Mouse (Mus musculus) G1E (cell line): ENCODE results near the gene Slc30a10. TPM values are rescaled to one million over a fixed set of nuclear protein-coding genes. Genes with fewer than 3 reads are reported as not detected.

ENCODE experiments used
- ATAC-seq: 2 replicates; pipeline ENCODE4 v1.8.0; 2016; ENCODE audit warnings: mild to moderate bottlenecking; ENCODE audit not compliant: insufficient number of reproducible peaks, poor library complexity, low FRiP score, severe bottlenecking; ENCODE audit errors: extremely low read depth
- DNase-seq: peaks from one replicate; pipeline ENCODE4 v3.0.0; 2012; ENCODE audit warnings: low spot score
- H3K27me3 ChIP-seq: 2 replicates; pipeline ENCODE4 v1.6.1; 2012; ENCODE audit warnings: mild to moderate bottlenecking, low read length, inconsistent platforms; ENCODE audit not compliant: insufficient read depth
- H3K36me3 ChIP-seq: replicated peaks from 2 replicates; pipeline ENCODE3; 2012; ENCODE audit warnings: mild to moderate bottlenecking, inconsistent platforms
- H3K4me1 ChIP-seq: 2 replicates; pipeline ENCODE4 v1.6.1; 2012; ENCODE audit warnings: low read depth, low read length, inconsistent platforms, mixed read lengths; ENCODE audit not compliant: insufficient read depth
- H3K4me3 ChIP-seq: 2 replicates; pipeline ENCODE4 v1.5.1; 2012; ENCODE audit warnings: low read depth, mild to moderate bottlenecking, inconsistent platforms, low read length, moderate library complexity, mixed read lengths
- H3K9me3 ChIP-seq: replicated peaks from 2 replicates; pipeline ENCODE4 v1.6.1; 2012; ENCODE audit warnings: inconsistent platforms
- CTCF ChIP-seq: IDR thresholded peaks from 2 replicates; pipeline ENCODE4 v1.5.1; 2012; ENCODE audit warnings: low read depth, low read length, inconsistent platforms, mixed read lengths
- GATA1 ChIP-seq: IDR thresholded peaks from 2 replicates; pipeline ENCODE4 v1.6.1; 2012; ENCODE audit warnings: borderline replicate concordance, low read length, inconsistent platforms, mixed read lengths
- GATA2 ChIP-seq: IDR thresholded peaks from 2 replicates; pipeline ENCODE4 v1.6.1; 2012; ENCODE audit warnings: low read depth, low read length, inconsistent platforms, borderline replicate concordance
- POLR2AphosphoS5 ChIP-seq: IDR thresholded peaks from 2 replicates; pipeline ENCODE4 v1.6.1; 2012; ENCODE audit warnings: low read depth, low read length, inconsistent platforms; ENCODE audit not compliant: insufficient replicate concordance
- TAL1 ChIP-seq: conservative IDR thresholded peaks from 2 replicates; pipeline ENCODE4 v1.6.1; 2012; ENCODE audit warnings: low read depth, low read length, inconsistent platforms, mixed read lengths
- polyA plus RNA-seq: library from polyadenylated mRNA; stranded (reverse); fragments of >175 nt; gene quantifications from 2 replicates; pipeline ENCODE4 v1.2.3, GENCODE M21; 2012
- total RNA-seq, 2 experiments: library from RNA; stranded (forward) in 1 of 2; stranded (reverse) in 1 of 2; fragments of 200-1000 nt in 1 of 2; fragments of >200 nt in 1 of 2; fragmentation: Nextera tagmentation in 1 of 2; gene quantifications; 2 replicates each; pipeline ENCODE4 v1.2.3; 2014 to 2017

The Slc30a10 gene
- total and polyA plus RNA-seq, 3 experiments, result 7.2 to 40.9 (median 25.7) TPM

DNA sequence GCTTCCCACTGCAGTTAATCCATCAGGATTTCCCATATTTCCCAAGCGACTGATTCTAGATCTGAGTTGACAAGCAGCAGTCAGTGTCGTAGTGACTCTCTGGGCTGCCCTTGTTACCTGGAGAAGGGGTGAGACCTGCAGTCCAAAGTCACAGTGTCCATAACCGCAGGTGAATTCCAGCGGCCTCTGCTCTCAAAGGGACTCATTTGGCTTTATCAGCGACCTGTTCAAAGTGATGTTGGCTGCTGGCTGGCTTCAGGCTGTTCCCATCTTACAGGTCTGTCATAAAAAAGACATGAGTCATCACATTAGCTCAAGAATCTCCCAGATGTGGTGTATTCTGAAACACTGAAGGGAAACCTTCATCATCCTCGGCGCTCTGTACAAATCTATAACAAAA, 5.7 kb upstream of the Slc30a10 start:
- DNase-seq, result no peak
- TF ChIP-seq POLR2AphosphoS5, result no peak
- TF ChIP-seq CTCF, result no peak
- no peak for TF ChIP-seq GATA2
- TF ChIP-seq TAL1, result no peak
- no peak for TF ChIP-seq GATA1
- no peaks in the 10 kb centered on the region for H3K9me3 ChIP-seq
- no peak for ATAC-seq
- no peak overlapping the region for H3K4me3 ChIP-seq
- peaks cover 56% of the 10 kb centered on the region for H3K4me1 ChIP-seq
- peaks cover 10% of the 10 kb centered on the region for H3K36me3 ChIP-seq
- no peaks in the 10 kb centered on the region for H3K27me3 ChIP-seq

DNA sequence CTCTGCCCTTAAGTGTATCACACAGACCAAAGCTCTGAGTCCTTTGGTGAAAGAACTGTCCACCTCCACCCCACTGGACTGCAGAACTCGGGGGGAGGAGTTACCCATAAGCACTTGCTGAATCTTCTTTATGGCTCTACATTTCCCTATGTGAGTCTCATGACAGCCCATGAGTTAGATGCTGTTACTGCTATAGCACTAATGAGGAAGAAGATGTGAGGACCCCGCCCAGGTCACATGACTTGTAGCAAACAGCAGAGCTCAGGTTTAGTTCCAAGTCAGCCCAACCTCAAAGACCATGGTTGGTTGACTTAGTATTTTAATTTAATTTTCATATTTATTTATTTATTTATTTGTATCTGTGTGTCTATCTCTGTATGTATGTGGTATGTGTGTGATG, 4.9 kb upstream of the Slc30a10 start:
- peaks cover 10% of the 10 kb centered on the region for H3K36me3 ChIP-seq
- no peak for TF ChIP-seq POLR2AphosphoS5
- TF ChIP-seq GATA2, result no peak
- TF ChIP-seq TAL1, result no peak
- no peak for TF ChIP-seq GATA1
- no peak for TF ChIP-seq CTCF
- peaks cover 62% of the 10 kb centered on the region for H3K4me1 ChIP-seq
- DNase-seq, result no peak
- H3K27me3 ChIP-seq, result no peaks in the 10 kb centered on the region
- peak; percentile 5; the same call in 1 of the 2 replicates for ATAC-seq
- H3K9me3 ChIP-seq, result no peaks in the 10 kb centered on the region
- H3K4me3 ChIP-seq, result no peak overlapping the region

DNA sequence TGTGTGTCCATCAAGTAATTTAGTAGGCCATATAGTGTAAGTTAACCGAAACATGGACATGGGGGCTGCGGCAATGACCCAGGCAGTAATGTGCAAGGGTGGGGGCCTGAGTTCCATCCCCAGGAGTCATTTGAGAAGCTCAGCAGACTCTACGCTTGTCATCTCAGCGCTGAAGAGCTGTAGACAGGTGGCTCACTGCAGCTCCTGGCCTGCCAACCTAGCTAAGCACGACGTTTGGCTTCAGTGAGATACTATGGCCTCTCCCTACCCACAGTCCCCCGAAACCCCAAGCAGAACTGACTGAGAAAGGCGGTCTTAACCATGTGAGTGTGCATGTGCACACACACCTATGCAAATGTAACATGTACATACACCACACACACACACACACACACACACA, 3.6 kb upstream of the Slc30a10 start:
- Histone ChIP-seq H3K4me3 (no peak overlapping the region), H3K9me3 (no peaks in the 10 kb centered on the region), H3K27me3 (no peaks in the 10 kb centered on the region), H3K4me1 (peaks cover 63% of the 10 kb centered on the region), H3K36me3 (peaks cover 10% of the 10 kb centered on the region)
- no peak for ATAC-seq
- DNase-seq, result no peak
- TF ChIP-seq GATA2, result no peak
- TF ChIP-seq POLR2AphosphoS5, result no peak
- no peak for TF ChIP-seq TAL1
- no peak for TF ChIP-seq GATA1
- TF ChIP-seq CTCF, result no peak

DNA sequence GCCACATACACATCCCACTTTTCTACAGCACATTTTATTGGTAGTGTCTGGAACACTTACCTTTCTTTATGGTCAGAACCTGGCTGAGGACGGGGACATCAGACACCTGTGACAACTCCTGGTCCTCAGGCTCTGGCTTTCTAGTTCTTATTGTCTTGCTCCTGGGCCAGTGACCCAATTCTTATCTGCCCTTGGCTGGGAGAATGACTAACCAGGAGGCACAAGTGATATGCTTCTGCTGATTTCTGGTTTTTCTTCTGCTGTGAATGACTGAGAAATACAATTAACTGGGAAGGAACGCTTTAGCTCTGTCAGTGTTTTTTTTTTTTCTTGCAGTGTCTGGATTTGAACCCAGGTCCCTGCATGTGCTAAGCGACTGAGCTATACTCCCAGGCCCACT, 3.2 kb upstream of the Slc30a10 start:
- no peaks in the 10 kb centered on the region for H3K9me3 ChIP-seq
- no peak overlapping the region for H3K4me3 ChIP-seq
- peaks cover 14% of the 10 kb centered on the region for H3K36me3 ChIP-seq
- TF ChIP-seq POLR2AphosphoS5 (no peak), CTCF (no peak), TAL1 (no peak), GATA1 (no peak), GATA2 (no peak)
- H3K4me1 ChIP-seq, result peaks cover 65% of the 10 kb centered on the region
- H3K27me3 ChIP-seq, result no peaks in the 10 kb centered on the region
- DNase-seq (no peak), ATAC-seq (no peak)

DNA sequence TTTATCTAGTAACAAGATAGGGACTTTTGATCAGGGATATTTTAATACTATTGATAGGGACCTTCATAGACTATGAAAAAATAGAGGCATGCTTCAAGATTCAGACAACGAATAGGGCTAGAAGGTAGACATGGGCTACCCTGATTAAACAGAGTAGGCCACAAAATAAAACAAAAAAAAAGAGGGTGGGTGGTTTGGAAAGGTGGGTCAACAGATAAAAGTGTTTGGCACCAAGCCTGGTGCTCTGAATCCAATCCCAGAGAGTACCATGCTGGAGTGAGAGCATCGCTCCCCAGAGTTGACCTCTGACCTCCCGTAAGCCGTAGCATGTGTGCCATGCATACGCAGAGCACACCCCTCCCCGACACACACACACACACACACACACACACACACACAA, 2.2 kb upstream of the Slc30a10 start:
- peaks cover 75% of the 10 kb centered on the region for H3K4me1 ChIP-seq
- DNase-seq (no peak), ATAC-seq (no peak)
- H3K36me3 ChIP-seq, result peaks cover 23% of the 10 kb centered on the region
- H3K9me3 ChIP-seq, result no peaks in the 10 kb centered on the region
- TF ChIP-seq TAL1, result 0 out of 2 replicates have a peak, but pooled peaks have one; percentile 14
- TF ChIP-seq CTCF, result no peak
- no peaks in the 10 kb centered on the region for H3K27me3 ChIP-seq
- H3K4me3 ChIP-seq, result no peak overlapping the region

DNA sequence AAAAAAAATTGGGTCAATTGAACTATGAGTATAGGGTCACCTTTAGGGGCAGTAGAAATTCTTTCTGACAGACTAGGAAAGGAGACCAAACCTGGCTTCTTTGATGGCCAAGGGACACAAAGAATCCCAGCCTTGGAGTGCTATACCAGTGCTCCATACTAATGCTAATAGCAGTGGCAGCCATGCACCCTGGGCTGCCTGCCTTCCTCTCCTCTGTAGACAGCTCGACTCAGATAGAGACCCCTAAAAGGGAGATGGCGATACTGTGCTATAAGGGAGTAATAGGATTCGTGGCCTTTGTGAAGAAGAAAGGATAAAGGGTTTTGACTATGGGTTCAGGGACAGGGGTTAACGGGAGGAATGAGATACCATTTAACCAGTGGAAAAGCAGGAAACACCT, 504 bp upstream of the Slc30a10 start:
- peaks cover 78% of the 10 kb centered on the region for H3K4me1 ChIP-seq

More for the DNA sequence above, 504 bp upstream of the Slc30a10 start:
- Histone ChIP-seq H3K9me3 (no peaks in the 10 kb centered on the region), H3K27me3 (no peaks in the 10 kb centered on the region), H3K36me3 (peaks cover 33% of the 10 kb centered on the region), H3K4me3 (peak overlapping the region; percentile 100; the same call in 1 of the 2 replicates)
- DNase-seq, result no peak
- ATAC-seq, result peak; percentile 1; the same call in 1 of the 2 replicates
- TF ChIP-seq GATA2, result no peak
- no peak for TF ChIP-seq GATA1
- TF ChIP-seq TAL1, result no peak
- no peak for TF ChIP-seq CTCF
- TF ChIP-seq POLR2AphosphoS5, result no peak
